12 mouse cellular contexts compared by ENCODE assay signal in the genomic region with DNA sequence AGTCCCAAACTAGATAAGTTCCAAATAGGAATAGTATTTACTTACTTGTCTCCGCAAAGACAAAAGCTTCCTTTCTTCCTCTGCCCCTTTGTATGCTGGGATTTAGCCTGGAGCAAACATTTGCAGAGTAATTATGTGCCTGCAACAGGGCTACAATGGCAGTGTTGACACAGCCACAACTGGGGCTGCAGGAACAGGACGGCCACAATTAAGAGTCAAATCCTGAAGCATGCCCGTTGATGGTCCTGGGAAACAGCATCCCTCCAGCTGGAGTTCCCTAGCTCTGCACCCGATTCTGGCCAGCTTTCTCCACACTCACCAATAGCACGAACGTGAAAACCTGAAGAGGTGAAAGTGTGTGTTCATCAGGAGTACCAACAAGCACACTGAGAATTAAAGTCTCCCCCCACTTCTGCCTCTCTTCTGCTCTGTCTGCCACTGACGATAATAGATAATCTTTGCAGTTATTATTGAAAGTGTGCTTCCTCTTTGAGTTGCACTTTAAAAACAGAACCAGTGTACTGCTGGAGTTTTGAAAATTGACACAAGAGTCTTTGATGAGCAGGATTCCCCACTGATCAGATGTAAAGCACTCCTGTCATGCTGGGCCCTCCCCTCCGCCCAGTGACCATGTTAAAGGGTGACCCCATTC. TPM values are rescaled to one million over a fixed set of nuclear protein-coding genes. Genes with fewer than 3 reads are reported as not detected.
DNase-seq lines count a peak whose midpoint lies in the region; ATAC-seq and TF ChIP-seq lines count a peak whose summit lies in the region.
"Had no signal": no experiment of that assay in that cellular context is flagged by ENCODE, and none has a peak within 500 bp of the region (broad histone marks: within the 10 kb centered on the region; RNA-seq: fewer than 3 reads in every experiment).

No protein-coding gene starts in this region.

- H3K9me3 ChIP-seq in heart, embryonic 10.5 days = no peaks in the 10 kb centered on the region
- no peaks in the 10 kb centered on the region for H3K9me3 ChIP-seq in heart, embryonic 11.5 days (replicated peaks; ENCODE audit: control insufficient read depth, low read length)
- H3K9me3 ChIP-seq in ES-Bruce4 (replicated peaks; ENCODE audit: control insufficient read depth, insufficient read depth, low read length, poor library complexity, severe bottlenecking) = no peaks in the 10 kb centered on the region
- H3K9me3 ChIP-seq in limb, embryonic 12.5 days = no peaks in the 10 kb centered on the region
- H3K9me3 ChIP-seq: heart, embryonic 13.5 days had no signal

- peak overlapping the region; percentile 43; the same call in 1 of the 2 replicates for H3K27ac ChIP-seq in heart, embryonic 10.5 days
- H3K27ac ChIP-seq in heart, embryonic 11.5 days (ENCODE audit: low read depth, low read length) = no peak overlapping the region
- H3K27ac ChIP-seq in ES-Bruce4 (ENCODE audit: insufficient read depth, low read length) = no peak overlapping the region
- peak overlapping the region; percentile 45 for H3K27ac ChIP-seq in cortical plate, adult 2 months (ENCODE audit: insufficient read depth, low read length)
- peak overlapping the region; percentile 77 for H3K27ac ChIP-seq in limb, embryonic 12.5 days
- H3K27ac ChIP-seq: heart, embryonic 13.5 days had no signal

- H3K4me1 ChIP-seq in heart, embryonic 10.5 days = peaks cover 15% of the 10 kb centered on the region
- no peaks in the 10 kb centered on the region for H3K4me1 ChIP-seq in heart, embryonic 11.5 days (ENCODE audit: control insufficient read depth, insufficient read depth, low read length)
- H3K4me1 ChIP-seq in ES-Bruce4 (ENCODE audit: control insufficient read depth, insufficient read depth, low read length) = peaks cover 1% of the 10 kb centered on the region
- H3K4me1 ChIP-seq in cortical plate, adult 2 months (ENCODE audit: control insufficient read depth, insufficient read depth, low read length) = no peaks in the 10 kb centered on the region
- H3K4me1 ChIP-seq in limb, embryonic 12.5 days (replicated peaks) = peaks cover 48% of the 10 kb centered on the region

- 0 out of 2 replicates have a peak, but pooled peaks have one; percentile 35 for TF ChIP-seq EP300 in ES-Bruce4 (IDR thresholded peaks at IDR 0.05; ENCODE audit: insufficient read depth, low read depth, low read length)

- TF ChIP-seq POLR2A in ES-Bruce4 (IDR thresholded peaks at IDR 0.05; ENCODE audit: insufficient read depth, low read length) = no peak
- TF ChIP-seq POLR2A in cortical plate, adult 2 months (IDR thresholded peaks at IDR 0.05; ENCODE audit: extremely low read depth, insufficient read depth, low read length) = no peak

- H3K36me3 ChIP-seq in heart, embryonic 10.5 days = peaks cover 13% of the 10 kb centered on the region
- no peaks in the 10 kb centered on the region for H3K36me3 ChIP-seq in heart, embryonic 11.5 days (ENCODE audit: control insufficient read depth, insufficient read depth, low read length)
- no peaks in the 10 kb centered on the region; the same call in 1 of the 2 replicates for H3K36me3 ChIP-seq in ES-Bruce4 (ENCODE audit: control insufficient read depth, insufficient read depth, low read length, poor library complexity, severe bottlenecking)
- peaks cover 13% of the 10 kb centered on the region for H3K36me3 ChIP-seq in limb, embryonic 12.5 days

- no peaks in the 10 kb centered on the region for H3K27me3 ChIP-seq in heart, embryonic 10.5 days (ENCODE audit: insufficient read depth, poor library complexity, severe bottlenecking)
- no peaks in the 10 kb centered on the region for H3K27me3 ChIP-seq in heart, embryonic 11.5 days (ENCODE audit: control insufficient read depth, insufficient read depth, low read length)
- no peaks in the 10 kb centered on the region for H3K27me3 ChIP-seq in ES-Bruce4 (ENCODE audit: control insufficient read depth, insufficient read depth, low read length, poor library complexity, severe bottlenecking)
- H3K27me3 ChIP-seq in limb, embryonic 12.5 days = peaks cover 8% of the 10 kb centered on the region; the same call in 1 of the 2 replicates
- H3K27me3 ChIP-seq: heart, embryonic 13.5 days had no signal

- ATAC-seq in heart, embryonic 11.5 days (replicated peaks; ENCODE audit: insufficient number of reproducible peaks, low FRiP score, low TSS enrichment) = no peak
- no peak for ATAC-seq in limb, embryonic 12.5 days (ENCODE audit: insufficient number of reproducible peaks, insufficient read depth, low FRiP score, low TSS enrichment, low read depth)
- ATAC-seq: intestine, embryonic 16.5 days had no signal

- no peak overlapping the region for H3K9ac ChIP-seq in heart, embryonic 11.5 days (ENCODE audit: low read depth, low read length)
- H3K9ac ChIP-seq in ES-Bruce4 (ENCODE audit: low read depth, poor library complexity, severe bottlenecking) = no peak overlapping the region
- no peak overlapping the region for H3K9ac ChIP-seq in limb, embryonic 12.5 days (replicated peaks)
- H3K9ac ChIP-seq: heart, embryonic 13.5 days had no signal

- no peak for TF ChIP-seq CTCF in ES-Bruce4 (IDR thresholded peaks at IDR 0.05; ENCODE audit: low read depth, low read length)
- no peak for TF ChIP-seq CTCF in cortical plate, adult 2 months (IDR thresholded peaks at IDR 0.05; ENCODE audit: extremely low read depth, insufficient read depth, low read length)

- no peak overlapping the region for H3K4me2 ChIP-seq in heart, embryonic 11.5 days
- H3K4me2 ChIP-seq in limb, embryonic 12.5 days = no peak overlapping the region
- H3K4me2 ChIP-seq: heart, embryonic 13.5 days had no signal

- 42% methylated on average over 8 of the region's 8 CpGs for WGBS in heart, embryonic 10.5 days
- 47% methylated on average over 8 of the region's 8 CpGs for WGBS in heart, embryonic 11.5 days (ENCODE audit: insufficient replicate concordance)
- WGBS in limb, embryonic 12.5 days = 14% methylated on average over 8 of the region's 8 CpGs

- no peak overlapping the region for H3K4me3 ChIP-seq in heart, embryonic 10.5 days
- no peak overlapping the region for H3K4me3 ChIP-seq in heart, embryonic 11.5 days (ENCODE audit: low read depth, low read length)
- H3K4me3 ChIP-seq in ES-Bruce4 (ENCODE audit: low read depth, low read length) = no peak overlapping the region
- no peak overlapping the region for H3K4me3 ChIP-seq in cortical plate, adult 2 months (ENCODE audit: insufficient read depth, low read length)
- no peak overlapping the region for H3K4me3 ChIP-seq in limb, embryonic 12.5 days (replicated peaks)
- H3K4me3 ChIP-seq: heart, embryonic 13.5 days had no signal

- peak; percentile 36 for DNase-seq in heart, embryonic 10.5 days (ENCODE audit: low spot score)
- DNase-seq in thymus, postnatal 25 days = no peak
- DNase-seq in right cerebral cortex, postnatal 4 days = no peak
- DNase-seq in ovary, adult 18-20 months (ENCODE audit: low spot score) = no peak
- DNase-seq: cerebellum, postnatal 14 days; lung, postnatal 4 days had no signal

RNA-seq across cellular contexts. Expression of a gene that starts 54.2 kb away (rescaled TPM):
- polyA plus RNA-seq in heart, embryonic 10.5 days (2016; fragmentation: Nextera tagmentation; extraction: Ambion mirVana) = 7.0 and 7.3 TPM in 2 replicates
- polyA plus RNA-seq in heart, embryonic 11.5 days (2014; fragmentation: Nextera tagmentation; extraction: Ambion mirVana) = 7.8 and 8.7 TPM in 2 replicates
- polyA plus RNA-seq in ES-Bruce4 (2011; ENCODE audit: insufficient read depth, insufficient read length, low read depth, missing spikeins) = 18.8 and 24.6 TPM in 2 replicates
- polyA plus RNA-seq in cortical plate, adult 2 months (2012; rRNA removed) = 23.0 and 25.9 TPM in 2 replicates
- 10.1 and 15.3 TPM in 2 replicates for polyA plus RNA-seq in limb, embryonic 12.5 days (2016; fragmentation: Nextera tagmentation; extraction: Ambion mirVana)

RNA-seq across cellular contexts. Expression of a gene that starts 54.3 kb away (rescaled TPM):
- polyA plus RNA-seq in heart, embryonic 10.5 days (2016; fragmentation: Nextera tagmentation; extraction: Ambion mirVana) = 18.5 and 21.1 TPM in 2 replicates
- polyA plus RNA-seq in heart, embryonic 11.5 days (2014; fragmentation: Nextera tagmentation; extraction: Ambion mirVana) = 16.0 and 18.5 TPM in 2 replicates
- 45.7 and 53.2 TPM in 2 replicates for polyA plus RNA-seq in ES-Bruce4 (2011; ENCODE audit: insufficient read depth, insufficient read length, low read depth, missing spikeins)
- 15.6 and 17.7 TPM in 2 replicates for polyA plus RNA-seq in cortical plate, adult 2 months (2012; rRNA removed)
- 21.7 and 23.7 TPM in 2 replicates for polyA plus RNA-seq in limb, embryonic 12.5 days (2016; fragmentation: Nextera tagmentation; extraction: Ambion mirVana)

Comparison
In these comparisons a context has a peak if more than half of its experiments do, and no peak if none do; other contexts are left out.
1. H3K27ac ChIP-seq: peak in heart, embryonic 10.5 days (single experiment), cortical plate, adult 2 months (single experiment) and limb, embryonic 12.5 days (single experiment); none in heart, embryonic 11.5 days (single experiment) and ES-Bruce4 (single experiment).